Mouse (Mus musculus): ENCODE data around the gene Dennd2a.

Dennd2a gene

DNA sequence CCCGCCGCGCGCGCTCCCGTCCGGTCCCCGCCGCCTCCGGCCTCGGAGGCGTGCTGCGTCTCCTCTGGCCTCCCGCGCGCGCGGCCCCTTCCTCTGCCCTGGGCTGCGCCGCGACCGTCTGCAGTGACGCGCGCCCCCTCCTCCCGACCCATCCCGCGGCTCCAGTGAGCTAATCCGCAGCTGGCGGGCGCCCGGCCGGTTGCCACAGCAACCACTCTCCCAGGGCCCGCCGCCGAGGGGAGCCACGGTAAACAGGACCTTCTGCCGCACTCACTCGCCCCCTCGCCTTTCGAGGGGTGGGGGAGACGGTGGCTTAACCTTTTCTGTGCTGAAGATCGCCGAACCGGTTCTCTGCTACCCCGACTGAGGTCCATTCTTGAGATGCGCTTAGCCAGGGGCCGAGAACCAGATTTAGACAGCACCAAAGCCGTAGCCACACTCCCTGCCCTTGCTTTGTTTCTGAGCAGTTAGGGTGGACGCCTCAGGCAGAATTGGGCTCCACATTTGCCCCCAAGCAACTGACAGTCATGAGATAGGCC lies at the start of gene Dennd2a:
Dennd2a (minus strand) TSS at position 145 of the 539 bp plus-strand sequence.
- DNase-seq (ENCODE audit: low read depth, low spot score), result peak; percentile 17

GRCm38 (mm10) chr6:39607365-39607764 lies 49.7 kb upstream of the Dennd2a start:
- DNase-seq (ENCODE audit: low read depth, low spot score), result no peak

- peak; percentile 75 for DNase-seq (ENCODE audit: low read depth, low spot score)
Observed at GRCm38 (mm10) chr6:39606862-39607261, 49.2 kb upstream of the Dennd2a start.

- DNase-seq (ENCODE audit: low read depth, low spot score), result no peak
Observed at GRCm38 (mm10) chr6:39606056-39606455, 48.4 kb upstream of the Dennd2a start.

GRCm38 (mm10) chr6:39604565-39604964 lies 46.9 kb upstream of the Dennd2a start:
- DNase-seq (ENCODE audit: low read depth, low spot score), result no peak

- DNase-seq (ENCODE audit: low read depth, low spot score), result no peak
Observed at GRCm38 (mm10) chr6:39601828-39602227, 44.2 kb upstream of the Dennd2a start.

GRCm38 (mm10) chr6:39600851-39601250 lies 43.2 kb upstream of the Dennd2a start:
- DNase-seq (ENCODE audit: low read depth, low spot score), result no peak

DNA sequence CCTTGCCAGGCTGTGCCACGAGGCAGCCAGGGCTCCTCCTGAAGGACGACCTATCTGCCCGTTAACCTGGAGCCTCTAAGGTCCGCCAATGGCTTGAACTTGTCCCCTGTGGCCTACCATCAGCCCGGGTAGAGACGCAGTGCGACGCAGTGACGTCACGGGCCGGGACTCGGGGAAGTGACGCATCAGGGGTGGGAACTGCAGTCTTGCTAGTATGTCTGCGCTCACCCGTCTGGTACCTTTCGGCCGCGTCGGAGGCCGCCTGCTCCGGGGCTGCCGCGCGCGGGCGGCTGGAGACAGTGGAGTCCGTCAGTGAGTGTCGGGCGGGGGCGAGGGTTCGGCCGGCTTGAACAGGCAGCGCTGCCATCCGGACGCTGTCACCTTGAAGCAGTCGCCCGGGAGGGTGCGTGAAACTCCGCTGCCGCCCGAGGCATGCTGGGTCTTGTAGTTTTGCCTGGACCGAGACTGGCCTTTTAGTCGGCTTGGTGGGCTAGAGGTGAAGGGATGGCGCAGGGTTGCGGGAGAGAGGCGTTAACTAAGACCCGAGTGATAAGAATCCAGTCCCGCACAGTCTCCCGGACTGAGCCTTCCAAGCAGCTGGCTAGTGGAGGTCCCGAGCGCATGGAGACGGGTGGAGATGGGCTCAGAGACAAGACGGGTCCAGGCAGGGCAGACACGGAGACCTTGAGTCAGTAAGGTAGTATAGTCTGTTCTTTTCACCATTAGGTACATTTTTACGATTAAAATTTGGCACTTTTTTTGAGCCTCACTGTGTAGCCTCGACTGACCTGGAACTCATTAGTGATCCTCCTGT lies 34.9 kb upstream of the Dennd2a start, which contains the start of gene Ndufb2:
Ndufb2 (plus strand) TSS at position 174 of the 814 bp plus-strand sequence.
- peak; percentile 96 for DNase-seq (ENCODE audit: low read depth, low spot score)

- no peak for DNase-seq (ENCODE audit: low read depth, low spot score)
Observed at GRCm38 (mm10) chr6:39591481-39591880, 33.8 kb upstream of the Dennd2a start.

DNA sequence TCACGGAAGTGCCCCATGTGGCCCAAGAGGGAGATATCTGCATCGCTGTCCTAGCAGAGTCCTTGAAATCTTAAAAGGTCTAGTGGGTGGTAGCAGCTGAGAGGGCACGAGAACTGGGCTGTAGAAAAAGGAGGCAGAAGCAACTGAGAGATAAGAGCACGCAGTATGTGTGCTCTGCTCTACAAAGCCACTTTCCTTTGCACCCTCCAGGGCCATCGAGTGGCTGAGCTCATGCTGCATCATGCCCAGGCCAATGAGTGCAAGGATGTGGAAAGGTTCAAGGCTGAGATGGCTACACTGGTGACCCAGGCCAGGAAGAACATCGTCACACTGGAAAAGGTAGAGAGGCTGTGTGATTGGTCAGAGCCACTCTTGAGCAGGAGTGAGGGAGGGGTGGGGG lies 27.9 kb upstream of the Dennd2a start, which contains the start of gene Gm42420:
Gm42420 (plus strand) TSS at position 237 of the 400 bp plus-strand sequence.
- no peak for DNase-seq (ENCODE audit: low read depth, low spot score)

DNA sequence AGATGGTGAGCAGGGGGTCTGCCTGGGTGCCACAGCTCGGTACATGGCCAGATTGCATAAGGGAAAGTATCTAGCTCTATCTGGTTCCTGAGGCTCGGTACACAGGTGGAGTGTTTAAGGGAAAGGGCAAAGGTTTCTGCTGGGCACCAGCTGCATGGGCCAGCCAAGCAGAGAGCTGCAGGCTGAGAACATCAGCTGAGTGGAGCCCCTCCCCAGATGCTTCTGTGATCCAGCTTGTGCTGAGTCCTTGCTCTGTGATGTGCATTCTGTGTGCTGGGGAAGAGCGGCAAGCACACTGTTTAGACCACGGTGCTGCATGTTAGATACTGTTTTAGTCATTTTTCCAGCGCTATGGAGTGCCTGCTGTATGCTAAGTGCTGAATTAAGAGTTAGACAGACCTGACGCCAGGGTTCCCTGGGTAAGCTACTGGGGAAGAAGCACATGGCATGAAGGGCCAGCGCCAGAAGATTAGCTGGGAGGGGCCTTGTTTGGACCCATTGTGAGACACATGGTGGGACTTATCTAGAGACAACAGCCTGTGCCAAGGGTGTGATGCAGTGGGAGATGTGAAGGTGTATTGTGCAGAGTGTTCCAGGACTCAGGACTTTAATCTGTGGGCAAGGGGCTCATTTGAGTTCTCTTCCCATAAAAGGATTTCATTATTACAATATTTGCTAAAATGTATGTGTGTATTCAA lies 23.6 kb upstream of the Dennd2a start:
- no peak for DNase-seq (ENCODE audit: low read depth, low spot score)

DNA sequence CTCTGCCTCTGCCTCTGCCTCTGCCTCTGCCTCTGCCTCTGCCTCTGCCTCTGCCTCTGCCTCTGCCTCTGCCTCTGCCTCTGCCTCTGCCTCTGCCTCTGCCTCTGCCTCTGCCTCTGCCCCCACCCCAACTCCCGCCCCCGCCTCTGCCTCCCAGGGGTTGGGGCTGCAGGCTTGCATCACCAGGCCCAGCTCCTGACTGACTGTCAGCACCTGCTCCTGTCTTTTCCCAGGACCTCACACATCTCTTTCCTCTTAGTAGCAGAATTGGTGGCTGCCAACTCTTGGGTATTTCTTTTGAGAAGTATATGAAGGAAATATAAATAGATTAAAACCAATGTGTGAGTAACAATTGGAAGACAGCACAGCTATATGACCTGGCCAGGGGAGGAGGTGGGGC lies 22.9 kb upstream of the Dennd2a start:
- DNase-seq (ENCODE audit: low read depth, low spot score), result no peak

- DNase-seq (ENCODE audit: low read depth, low spot score), result no peak
Observed at GRCm38 (mm10) chr6:39579552-39579951, 21.9 kb upstream of the Dennd2a start.

DNA sequence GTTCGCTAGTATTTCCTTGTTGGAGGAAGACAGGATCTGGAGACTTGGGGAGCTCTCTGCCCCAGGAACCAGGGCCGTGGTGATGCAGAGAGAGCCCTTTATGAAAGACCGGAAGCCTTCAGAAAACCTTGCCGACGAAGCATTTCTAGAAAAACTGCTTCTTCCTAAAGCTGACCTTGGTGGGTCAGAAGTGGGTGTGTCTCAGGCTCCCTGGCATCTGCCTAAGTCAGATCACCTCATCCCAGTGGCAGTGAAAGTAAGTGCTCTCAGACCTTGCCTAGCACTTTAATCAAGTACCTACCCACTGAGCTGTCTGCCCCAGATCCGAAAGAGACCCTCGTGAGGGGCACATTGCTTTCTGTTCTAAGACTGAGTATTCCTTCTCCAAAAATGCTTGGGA lies 17.3 kb upstream of the Dennd2a start:
- DNase-seq (ENCODE audit: low read depth, low spot score), result peak; percentile 6

GRCm38 (mm10) chr6:39574555-39574869 lies 16.8 kb upstream of the Dennd2a start:
- no peak for DNase-seq (ENCODE audit: low read depth, low spot score)

GRCm38 (mm10) chr6:39573791-39574554 lies 16.3 kb upstream of the Dennd2a start, which contains the start of gene Adck2:
Adck2 (plus strand) TSS chr6:39573873.
- DNase-seq (ENCODE audit: low read depth, low spot score), result peak; percentile 87

DNA sequence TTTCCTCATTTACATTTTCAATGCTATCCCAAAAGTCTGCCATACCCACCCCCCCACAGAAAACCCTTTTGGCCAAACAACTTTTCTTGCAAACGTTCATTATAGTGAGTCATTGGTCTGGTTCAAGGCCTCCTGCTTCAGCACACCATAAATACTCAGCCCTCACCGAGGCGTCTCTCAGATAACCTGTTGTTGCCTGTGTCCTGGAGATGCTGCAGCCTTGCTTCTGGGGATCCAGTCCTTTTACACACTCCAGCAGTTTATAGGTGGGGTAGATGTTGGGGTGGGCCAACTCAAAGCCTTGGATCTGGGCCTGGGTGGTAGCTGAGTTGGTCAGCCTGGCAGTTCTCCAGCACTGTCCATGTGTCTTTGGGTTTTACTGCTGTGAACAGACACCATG lies 12.8 kb upstream of the Dennd2a start:
- no peak for DNase-seq (ENCODE audit: low read depth, low spot score)

DNA sequence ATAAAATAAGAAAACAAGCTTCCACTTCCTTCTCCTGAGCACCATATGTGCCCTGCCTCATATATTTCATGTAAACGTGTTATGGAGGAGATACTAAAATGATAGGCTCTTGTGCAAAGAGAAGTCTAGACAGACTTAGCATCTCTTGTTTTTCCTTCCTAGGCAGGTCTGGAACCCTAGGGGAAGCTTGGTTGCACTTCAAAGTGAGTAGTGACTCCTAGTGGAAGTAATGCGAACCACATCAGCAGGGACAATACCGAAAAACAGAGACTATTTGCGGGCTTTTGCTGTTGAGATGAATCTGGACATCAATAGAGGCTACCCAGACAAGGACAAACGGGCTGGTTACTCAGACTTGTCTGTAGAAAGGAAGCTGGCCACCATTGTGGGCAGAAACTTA lies 9.9 kb upstream of the Dennd2a start:
- peak; percentile 73 for DNase-seq (ENCODE audit: low read depth, low spot score)

GRCm38 (mm10) chr6:39562166-39563015 lies 4.7 kb upstream of the Dennd2a start:
- peak; percentile 89 for DNase-seq (ENCODE audit: low read depth, low spot score)

DNA sequence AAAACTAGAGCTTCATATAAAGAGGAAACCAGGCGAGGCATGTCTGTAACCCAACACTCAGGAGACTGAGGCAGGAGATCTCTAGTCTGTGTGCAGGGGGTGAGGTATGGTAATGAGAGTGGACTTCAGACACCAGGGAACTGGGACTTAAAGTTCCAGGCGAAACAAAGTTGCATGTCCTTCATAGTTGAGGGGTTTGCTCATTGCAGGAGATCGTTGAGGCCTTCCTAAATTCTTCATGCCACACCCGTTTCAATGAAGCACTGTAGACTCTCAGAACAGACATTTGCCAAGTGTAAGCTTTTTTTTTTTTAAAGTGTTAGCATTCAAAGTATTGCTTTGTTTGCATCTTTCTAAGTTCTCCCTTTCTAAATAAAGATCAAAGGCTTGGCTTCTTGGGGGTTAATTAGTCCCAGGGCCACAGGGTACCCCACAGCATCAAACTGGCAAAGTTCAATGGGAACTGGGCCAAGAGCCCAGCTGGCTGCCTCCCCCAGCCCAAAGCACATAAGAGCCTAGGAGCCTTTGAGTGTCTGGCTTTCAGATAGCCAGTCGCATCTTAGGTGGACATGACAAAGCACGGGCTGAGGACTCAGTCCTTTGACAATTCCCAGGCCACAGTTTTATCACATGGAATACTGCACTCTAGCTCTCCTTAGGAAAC lies 1.7 kb upstream of the Dennd2a start:
- DNase-seq (ENCODE audit: low read depth, low spot score), result no peak

All from CD4-positive, CD25-positive, alpha-beta regulatory T cell, adult 2 months (primary cell).